Mouse (Mus musculus) thymus, postnatal 36 days (tissue): ENCODE data around the gene Gosr1.
"Not testable (repeated sequence)": the region's sequence is repeated elsewhere in the genome, so short reads cannot be mapped to it uniquely, and the experiment has no call there.

ENCODE experiments used
- DNase-seq, 2 experiments: peaks; one replicate each; pipeline ENCODE4 v3.0.0; 2022; ENCODE audit warnings: mixed read lengths in 2 of 2

Gosr1 gene

GRCm38 (mm10) chr11:76730650-76731049, 32.7 kb downstream of the Gosr1 start:
- DNase-seq, result no peak

- no peak for DNase-seq
These were observed 35.3 kb downstream of the Gosr1 start for GRCm38 (mm10) chr11:76728093-76728492.

GRCm38 (mm10) chr11:76723911-76724310, 39.5 kb downstream of the Gosr1 start:
- DNase-seq, result no peak

- no peak for DNase-seq
These were observed 46.4 kb downstream of the Gosr1 start for GRCm38 (mm10) chr11:76717000-76717399.

- DNase-seq, result no peak
These were observed 53.5 kb downstream of the Gosr1 start for GRCm38 (mm10) chr11:76709625-76710452.

- no peak for DNase-seq
These were observed 54.5 kb downstream of the Gosr1 start for GRCm38 (mm10) chr11:76708881-76709280.

- DNase-seq, result no peak
These were observed 55.3 kb downstream of the Gosr1 start for GRCm38 (mm10) chr11:76708066-76708465.

GRCm38 (mm10) chr11:76707656-76708055, 55.7 kb downstream of the Gosr1 start:
- no peak for DNase-seq

GRCm38 (mm10) chr11:76699626-76700025, 63.8 kb downstream of the Gosr1 start:
- DNase-seq, result no peak

GRCm38 (mm10) chr11:76695810-76696209, 67.6 kb downstream of the Gosr1 start:
- DNase-seq, result no peak

GRCm38 (mm10) chr11:76692096-76692495, 71.3 kb downstream of the Gosr1 start:
- DNase-seq, result no peak

- DNase-seq, result no peak
These were observed 77.8 kb downstream of the Gosr1 start for GRCm38 (mm10) chr11:76685604-76686003.

- DNase-seq, result not testable (repeated sequence)
These were observed 83.9 kb downstream of the Gosr1 start, which contains the start of gene Trarg1 for GRCm38 (mm10) chr11:76679508-76679907. Gene Trarg1 (plus strand): TSS chr11:76679808.
